Mouse (Mus musculus): ENCODE results near the gene Dnah8.

DNA sequence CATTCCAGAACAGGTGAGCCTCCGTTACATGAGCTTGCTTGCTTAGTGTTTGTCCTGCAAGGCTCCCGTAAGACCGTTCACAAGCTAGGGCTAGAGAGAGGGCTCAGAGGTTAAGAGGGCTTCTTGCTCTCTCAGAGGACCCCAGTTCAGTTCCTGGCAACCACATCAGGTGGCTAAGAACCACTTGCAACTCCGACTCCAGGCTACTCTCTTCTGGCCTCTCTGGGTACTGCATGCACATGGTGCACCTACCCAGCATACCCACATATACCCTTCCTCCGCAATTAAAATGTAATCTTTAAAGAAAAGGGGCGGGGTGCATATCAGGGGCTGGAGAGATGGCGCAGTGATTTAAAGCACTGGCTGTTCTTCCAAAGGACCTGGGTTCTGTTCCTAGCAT lies 94.0 kb downstream of the Dnah8 start:
- TF ChIP-seq CTCF (IDR thresholded peaks at IDR 0.05; ENCODE audit: borderline replicate concordance, extremely low read depth, insufficient read depth, insufficient read length) (no peak), POLR2A (IDR thresholded peaks at IDR 0.05; ENCODE audit: borderline replicate concordance, extremely low read depth, insufficient read depth, insufficient read length, poor library complexity, severe bottlenecking) (no peak)
